Mouse (Mus musculus): ENCODE measurements around the gene Rec114.

Rec114 gene

GRCm38 (mm10) chr9:58718964-58719363, 24.8 kb downstream of the Rec114 start:
- DNase-seq (ENCODE audit: low spot score) = no peak

GRCm38 (mm10) chr9:58716886-58717285, 26.9 kb downstream of the Rec114 start:
- DNase-seq (ENCODE audit: low spot score) = no peak

DNA sequence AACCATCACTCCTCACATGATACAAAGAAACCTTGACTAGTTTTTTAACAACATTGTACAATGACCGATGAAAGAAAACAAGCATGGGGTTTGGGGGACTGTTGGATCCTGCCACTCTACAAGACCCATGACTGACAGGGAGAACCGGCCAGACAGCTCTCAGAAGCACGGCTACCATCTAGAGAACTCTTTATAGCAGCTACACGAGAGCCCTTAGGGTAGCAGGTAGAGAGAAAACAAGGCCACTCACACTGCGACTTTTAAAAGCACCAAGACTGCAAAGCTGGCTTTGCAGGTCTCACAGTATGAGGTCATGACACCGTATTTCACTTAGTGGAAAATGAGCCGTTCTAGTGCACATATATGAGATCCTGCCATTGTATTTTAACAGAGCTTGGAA, 33.1 kb downstream of the Rec114 start:
- DNase-seq (ENCODE audit: low spot score) = no peak

GRCm38 (mm10) chr9:58709939-58710338, 33.8 kb downstream of the Rec114 start:
- DNase-seq (ENCODE audit: low spot score) = peak; percentile 83

DNA sequence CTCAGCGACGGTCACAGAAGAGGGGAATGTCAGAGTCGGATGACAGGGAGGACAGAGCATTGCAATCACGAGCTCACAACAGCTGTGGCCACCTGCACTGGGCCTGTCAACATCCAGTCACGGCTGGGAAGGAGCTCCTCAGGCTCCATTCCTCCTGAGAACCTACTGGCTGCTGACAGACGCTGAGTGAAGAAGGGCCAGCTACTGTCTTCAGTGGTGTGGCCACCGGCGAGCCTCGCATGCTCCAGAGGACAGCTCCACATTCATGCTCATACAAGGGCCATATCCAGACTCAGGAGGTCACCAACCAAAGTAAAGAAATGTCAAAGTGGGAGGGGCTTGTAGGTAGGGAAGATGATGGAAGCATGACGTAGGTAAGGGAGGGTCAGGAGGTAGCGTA, 36.0 kb downstream of the Rec114 start:
- no peak for DNase-seq (ENCODE audit: low spot score)

- no peak for DNase-seq (ENCODE audit: low spot score)
These were observed 37.7 kb downstream of the Rec114 start for GRCm38 (mm10) chr9:58706024-58706423.

- no peak for DNase-seq (ENCODE audit: low spot score)
These were observed 40.0 kb downstream of the Rec114 start for GRCm38 (mm10) chr9:58703766-58704165.

- DNase-seq (ENCODE audit: low spot score) = no peak
These were observed 42.0 kb downstream of the Rec114 start for GRCm38 (mm10) chr9:58701751-58702150.

DNA sequence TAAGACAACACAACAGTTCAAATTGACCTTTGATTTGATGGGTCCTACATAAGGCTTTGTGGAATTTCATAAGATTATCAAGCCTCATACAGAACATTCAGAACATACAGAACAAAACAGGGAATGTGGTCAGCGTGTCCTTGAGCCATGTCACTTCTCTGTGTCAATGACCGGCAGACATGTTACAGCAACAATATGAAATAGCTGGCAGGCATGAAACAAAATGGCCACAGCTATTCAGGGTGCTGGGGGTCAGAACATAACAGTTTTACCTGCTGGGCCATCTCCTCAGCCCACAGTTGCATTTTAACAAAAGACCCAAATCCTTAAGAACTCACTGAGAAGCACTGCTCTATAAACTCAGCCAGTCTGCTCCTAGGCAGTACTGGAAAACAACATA, 45.3 kb downstream of the Rec114 start:
- DNase-seq (ENCODE audit: low spot score) = no peak

- no peak for DNase-seq (ENCODE audit: low spot score)
These were observed 52.3 kb downstream of the Rec114 start for GRCm38 (mm10) chr9:58691471-58691870.

- no peak for DNase-seq (ENCODE audit: low spot score)
These were observed 53.1 kb downstream of the Rec114 start for GRCm38 (mm10) chr9:58690701-58691100.

- no peak for DNase-seq (ENCODE audit: low spot score)
These were observed 55.7 kb downstream of the Rec114 start for GRCm38 (mm10) chr9:58688076-58688475.

GRCm38 (mm10) chr9:58685290-58685689, 58.5 kb downstream of the Rec114 start:
- no peak for DNase-seq (ENCODE audit: low spot score)

- no peak for DNase-seq (ENCODE audit: low spot score)
These were observed 60.4 kb downstream of the Rec114 start for GRCm38 (mm10) chr9:58683372-58683771.

GRCm38 (mm10) chr9:58682106-58682505, 61.7 kb downstream of the Rec114 start:
- DNase-seq (ENCODE audit: low spot score) = no peak

GRCm38 (mm10) chr9:58681411-58681810, 62.4 kb downstream of the Rec114 start:
- DNase-seq (ENCODE audit: low spot score) = no peak

DNA sequence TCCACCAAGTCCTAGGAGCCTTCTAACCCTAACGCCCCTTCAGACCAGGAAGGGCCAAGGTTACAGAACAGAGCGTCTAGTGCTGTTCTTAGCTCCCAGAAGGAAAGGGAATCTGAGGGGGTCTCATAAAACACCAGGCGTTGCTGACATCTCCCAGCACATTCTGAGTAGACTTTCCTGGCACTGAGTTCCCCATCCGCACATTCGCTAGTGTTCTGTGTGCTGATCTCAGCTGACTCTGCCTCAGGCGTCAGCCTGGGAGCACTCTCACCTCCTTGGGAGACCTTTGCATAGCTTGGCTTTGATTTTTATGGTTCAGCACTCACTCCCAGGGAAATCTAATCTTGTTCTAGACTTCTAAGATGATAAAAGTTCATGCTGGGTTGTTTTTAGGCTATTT, 68.4 kb downstream of the Rec114 start:
- DNase-seq (ENCODE audit: low spot score) = no peak

DNA sequence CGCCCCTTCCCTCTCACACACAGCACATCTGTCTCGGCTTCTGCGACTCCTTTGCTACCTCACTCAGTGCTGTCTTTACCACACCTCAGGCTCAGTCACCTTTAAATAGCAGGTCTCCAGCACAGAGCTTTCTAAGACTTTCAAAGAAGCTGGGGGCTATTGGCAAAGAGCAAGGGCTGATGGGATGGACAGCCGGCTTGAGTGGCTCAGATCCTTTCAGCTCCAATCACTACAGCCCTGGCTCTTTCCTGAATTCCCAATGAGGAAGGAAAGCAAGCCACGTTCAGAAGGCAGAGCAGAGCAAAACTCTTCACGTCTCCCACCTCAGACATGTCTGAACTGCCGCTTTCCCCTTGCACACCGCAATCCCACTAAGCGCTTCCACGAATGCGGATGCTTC, 69.0 kb downstream of the Rec114 start:
- DNase-seq (ENCODE audit: low spot score) = no peak

DNA sequence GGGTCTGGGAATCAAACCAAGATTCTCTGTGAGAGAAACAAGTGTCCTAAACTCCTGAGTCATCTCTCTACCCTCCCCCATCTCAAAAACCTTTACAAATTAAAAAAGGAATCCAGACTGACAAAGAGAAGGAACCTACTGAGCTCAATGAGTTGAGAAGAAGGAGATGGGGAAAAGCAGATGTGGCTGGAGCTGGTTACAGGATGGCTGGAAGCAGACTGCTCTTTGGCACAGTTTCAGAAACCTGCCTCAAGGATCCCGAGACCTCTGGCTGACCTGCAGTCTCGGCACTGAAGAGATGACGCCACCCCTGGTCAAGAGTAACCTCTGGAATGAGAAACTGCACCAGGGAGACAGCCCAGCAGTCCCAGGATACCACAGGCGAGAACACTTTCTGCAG, 71.3 kb downstream of the Rec114 start:
- DNase-seq (ENCODE audit: low spot score) = no peak

DNA sequence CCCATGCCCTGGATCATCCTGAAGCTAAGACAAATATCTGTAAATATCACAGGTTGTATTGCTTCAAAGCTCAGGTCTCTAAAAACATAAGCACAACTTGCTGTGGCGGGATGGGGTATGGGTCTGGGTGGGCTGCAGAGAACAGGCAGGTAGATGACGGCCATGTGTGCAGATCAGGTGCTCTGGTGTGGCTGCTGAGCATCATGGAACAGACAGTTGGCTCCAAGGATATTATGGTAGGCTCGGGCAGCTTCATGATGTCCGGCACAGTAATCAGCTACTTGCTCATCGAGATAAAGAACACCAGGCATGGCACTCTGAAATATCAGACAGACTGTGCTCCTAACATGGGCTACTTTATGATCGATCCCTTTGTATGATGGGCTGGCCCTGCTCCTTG, 73.9 kb downstream of the Rec114 start:
- no peak for DNase-seq (ENCODE audit: low spot score)

DNA sequence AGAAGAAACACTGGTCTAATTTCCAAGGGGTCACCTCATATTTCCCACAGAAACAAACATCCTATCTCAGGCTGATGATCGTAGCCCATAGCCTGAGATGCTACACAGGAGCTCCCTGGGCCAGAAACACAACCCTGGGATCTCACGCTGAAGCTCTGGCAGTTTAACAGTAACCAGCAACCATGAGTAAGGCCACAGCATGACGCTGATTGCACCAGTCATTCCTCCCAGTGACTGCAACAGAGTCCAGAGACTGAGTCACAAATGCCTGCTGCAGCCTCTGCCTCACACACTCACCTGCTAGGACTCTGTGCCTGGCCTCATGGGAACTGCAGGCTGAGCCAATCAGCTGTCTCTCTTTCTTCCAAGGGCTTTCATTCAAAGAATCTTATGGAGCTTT, 74.7 kb downstream of the Rec114 start:
- DNase-seq (ENCODE audit: low spot score) = no peak

- DNase-seq (ENCODE audit: low spot score) = no peak
These were observed 75.6 kb downstream of the Rec114 start for GRCm38 (mm10) chr9:58668171-58668570.

- peak; percentile 33 for DNase-seq (ENCODE audit: low spot score)
These were observed 76.5 kb downstream of the Rec114 start for GRCm38 (mm10) chr9:58667244-58667643.

GRCm38 (mm10) chr9:58666191-58666590, 77.6 kb downstream of the Rec114 start:
- DNase-seq (ENCODE audit: low spot score) = peak; percentile 19

- no peak for DNase-seq (ENCODE audit: low spot score)
These were observed 78.3 kb downstream of the Rec114 start for GRCm38 (mm10) chr9:58665492-58665891.

Data from embryo, embryonic 10.5 days (tissue).